Mouse (Mus musculus): ENCODE measurements around the gene Slc8a1. TPM values are rescaled to one million over a fixed set of nuclear protein-coding genes. Genes with fewer than 3 reads are reported as not detected.

The Slc8a1 gene
- polyA plus RNA-seq, 1 experiment from 2014 or later, result 5.1 TPM

DNA sequence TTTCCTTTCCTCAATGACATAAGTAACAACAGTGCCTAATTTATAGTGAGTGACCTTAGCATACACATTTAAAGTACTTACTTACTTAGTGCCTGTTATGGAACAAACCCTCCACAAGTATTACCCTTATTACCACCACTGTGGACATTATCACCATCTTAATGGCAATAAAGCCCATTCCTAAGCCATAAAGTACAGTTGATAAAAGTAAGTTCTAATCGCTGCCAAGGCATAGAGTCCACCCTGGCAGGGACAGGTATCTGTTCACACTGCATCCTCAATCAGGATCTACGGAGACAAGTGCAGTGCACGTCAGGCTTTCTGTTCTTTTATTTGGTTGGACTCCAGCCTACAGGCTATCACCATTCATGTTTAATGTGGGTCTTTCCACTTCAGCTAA lies 187.3 kb downstream of the Slc8a1 start:
- 92% methylated on average over 3 of the region's 3 CpGs for WGBS
- no peaks in the 10 kb centered on the region for H3K36me3 ChIP-seq
- H3K4me2 ChIP-seq (replicated peaks), result no peak overlapping the region
- H3K27me3 ChIP-seq, result no peaks in the 10 kb centered on the region
- no peak overlapping the region for H3K9ac ChIP-seq (replicated peaks)
- no peak for ATAC-seq (ENCODE audit: low FRiP score, low read depth)
- no peak overlapping the region for H3K27ac ChIP-seq (replicated peaks)
- no peaks in the 10 kb centered on the region for H3K9me3 ChIP-seq
- H3K4me3 ChIP-seq, result no peak overlapping the region
- no peaks in the 10 kb centered on the region for H3K4me1 ChIP-seq

DNA sequence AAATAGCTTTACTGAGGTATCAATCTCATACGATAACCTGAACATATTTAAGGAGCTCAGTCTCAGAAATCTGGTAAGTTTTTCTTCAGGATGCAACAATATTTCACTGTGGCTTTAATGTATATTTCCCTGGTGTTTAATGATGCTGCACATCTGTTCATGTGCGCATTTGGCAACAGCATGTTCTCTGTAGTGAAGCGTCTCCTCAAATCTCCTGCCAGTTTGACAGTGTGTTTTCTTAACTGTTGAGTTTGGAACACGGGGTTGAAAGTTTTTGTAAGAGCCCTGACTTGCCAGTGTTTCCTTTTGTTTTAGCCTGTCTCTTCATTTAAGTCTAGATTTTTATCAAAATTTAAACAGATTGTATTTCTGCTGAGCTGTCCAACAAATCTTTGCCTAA lies 190.2 kb downstream of the Slc8a1 start:
- Histone ChIP-seq H3K4me2 (replicated peaks) (no peak overlapping the region), H3K36me3 (no peaks in the 10 kb centered on the region), H3K4me3 (no peak overlapping the region), H3K27me3 (no peaks in the 10 kb centered on the region), H3K9me3 (no peaks in the 10 kb centered on the region), H3K9ac (replicated peaks) (no peak overlapping the region), H3K4me1 (no peaks in the 10 kb centered on the region), H3K27ac (replicated peaks) (no peak overlapping the region)
- WGBS, result 89% methylated on average over 4 of the region's 4 CpGs
- ATAC-seq (ENCODE audit: low FRiP score, low read depth), result no peak

DNA sequence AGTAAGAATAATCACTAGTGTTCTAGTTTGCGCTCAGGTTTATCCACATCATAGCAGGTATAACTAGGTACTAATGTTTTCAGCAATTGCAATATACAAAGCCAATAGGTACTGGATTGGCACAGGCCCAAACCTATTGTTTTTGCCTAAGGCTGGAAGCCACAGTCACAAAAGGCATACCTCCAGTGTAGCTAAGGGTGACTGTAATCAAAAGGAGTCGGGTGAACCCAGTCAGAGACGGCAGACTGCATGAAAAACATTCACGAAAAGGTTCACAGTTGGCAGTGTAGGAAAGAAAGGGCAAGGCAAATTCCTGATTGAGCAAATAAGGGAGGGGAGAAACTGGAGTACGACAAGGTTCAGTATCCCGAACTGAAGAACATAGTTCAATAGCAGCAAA lies 191.7 kb downstream of the Slc8a1 start:
- Histone ChIP-seq H3K9me3 (no peaks in the 10 kb centered on the region), H3K27ac (replicated peaks) (no peak overlapping the region), H3K9ac (replicated peaks) (no peak overlapping the region), H3K4me2 (replicated peaks) (no peak overlapping the region), H3K4me1 (0 out of 2 replicates have a peak, but pooled peaks cover 5% of the 10 kb centered on the region), H3K4me3 (no peak overlapping the region), H3K36me3 (no peaks in the 10 kb centered on the region), H3K27me3 (no peaks in the 10 kb centered on the region)
- no peak for ATAC-seq (ENCODE audit: low FRiP score, low read depth)
- WGBS, result 75% methylated on average over 6 of the region's 6 CpGs

DNA sequence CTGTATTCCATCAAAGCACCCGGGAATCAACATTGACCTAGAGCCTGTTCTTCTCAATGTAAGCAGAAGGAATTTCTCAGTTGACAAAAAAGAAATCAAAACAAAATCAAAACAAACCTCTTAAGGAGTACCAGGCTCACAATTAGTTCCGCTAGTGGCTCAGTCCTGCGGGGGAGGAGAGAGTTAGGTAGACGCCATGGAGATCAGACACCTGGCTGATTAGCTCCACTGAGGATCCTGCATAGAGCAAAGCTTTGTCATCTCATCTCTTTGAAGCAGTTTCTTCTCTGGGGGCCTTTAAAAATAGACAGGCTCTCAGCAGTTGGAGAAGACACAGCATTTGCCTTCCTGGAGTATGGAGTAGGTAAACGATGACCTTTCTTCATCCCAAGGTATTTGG lies 192.2 kb downstream of the Slc8a1 start:
- H3K4me1 ChIP-seq, result 0 out of 2 replicates have a peak, but pooled peaks cover 5% of the 10 kb centered on the region
- no peak overlapping the region for H3K27ac ChIP-seq (replicated peaks)
- H3K27me3 ChIP-seq, result no peaks in the 10 kb centered on the region
- no peak overlapping the region for H3K4me3 ChIP-seq
- ATAC-seq (ENCODE audit: low FRiP score, low read depth), result no peak
- H3K36me3 ChIP-seq, result no peaks in the 10 kb centered on the region
- H3K4me2 ChIP-seq (replicated peaks), result no peak overlapping the region
- H3K9me3 ChIP-seq, result no peaks in the 10 kb centered on the region
- no peak overlapping the region for H3K9ac ChIP-seq (replicated peaks)
- 88% methylated on average over 5 of the region's 5 CpGs for WGBS

DNA sequence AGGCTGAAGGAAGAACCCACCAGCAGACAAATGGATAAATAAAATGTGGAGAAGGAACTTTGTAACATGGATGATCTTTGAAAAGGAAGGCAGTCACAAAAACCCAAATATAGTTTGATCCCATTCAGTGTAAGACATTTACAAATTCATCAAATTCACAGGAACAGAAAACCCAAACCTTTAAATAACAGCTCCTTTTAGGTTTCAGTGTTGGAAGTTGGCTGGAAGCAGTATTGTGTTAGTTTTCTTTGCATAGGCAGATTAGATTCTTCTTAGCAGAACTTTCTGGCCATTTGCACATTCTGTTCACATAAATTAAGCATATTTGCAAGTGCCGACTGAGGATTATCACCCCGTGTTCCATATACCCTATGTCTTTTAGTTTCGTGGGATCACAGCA lies 193.3 kb downstream of the Slc8a1 start:
- Histone ChIP-seq H3K36me3 (no peaks in the 10 kb centered on the region), H3K4me3 (no peak overlapping the region), H3K27ac (replicated peaks) (no peak overlapping the region), H3K9me3 (no peaks in the 10 kb centered on the region), H3K4me1 (0 out of 2 replicates have a peak, but pooled peaks cover 5% of the 10 kb centered on the region), H3K9ac (replicated peaks) (no peak overlapping the region), H3K27me3 (no peaks in the 10 kb centered on the region), H3K4me2 (replicated peaks) (no peak overlapping the region)
- 84% methylated on average over 3 of the region's 3 CpGs for WGBS
- no peak for ATAC-seq (ENCODE audit: low FRiP score, low read depth)

DNA sequence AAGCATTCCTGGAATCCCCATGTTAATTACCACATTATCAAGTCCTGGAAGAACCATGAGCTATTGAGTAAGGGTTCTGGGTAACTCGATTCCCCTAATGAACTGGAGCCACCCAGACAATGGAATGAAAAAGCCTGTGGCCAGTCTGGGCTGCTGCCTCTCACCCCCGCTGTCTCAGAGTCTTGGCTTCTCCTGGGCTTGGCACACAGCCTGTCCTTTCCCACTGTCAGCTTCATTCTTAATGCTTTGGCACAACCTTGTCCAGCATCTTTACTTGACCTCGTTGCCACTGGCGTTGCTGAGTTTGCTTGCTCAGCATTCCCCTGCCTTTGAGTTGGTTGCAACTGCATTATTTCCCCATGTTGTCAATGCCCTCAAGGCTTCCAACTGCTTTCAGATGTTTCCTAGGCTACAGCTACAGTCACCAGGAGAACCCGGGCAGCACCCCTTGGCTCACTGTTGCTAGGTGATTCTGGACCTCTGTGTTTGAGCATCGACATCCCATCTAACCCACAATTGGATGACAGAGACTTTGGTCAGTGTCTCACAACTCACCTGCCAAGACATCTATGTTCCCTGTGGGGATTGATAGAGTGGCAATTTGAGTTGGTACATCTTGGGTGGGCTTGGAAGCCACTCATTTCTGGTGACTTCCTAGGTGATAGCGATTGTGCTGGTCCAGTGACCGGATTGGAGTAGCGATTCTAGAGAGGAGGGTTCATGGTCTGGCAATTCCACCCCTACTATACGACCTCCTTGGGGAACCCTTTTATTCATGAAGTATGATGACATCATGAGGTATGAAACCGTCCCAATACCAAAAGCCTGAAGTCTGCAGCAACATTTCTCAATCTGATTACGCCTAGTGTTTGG lies 195.6 kb downstream of the Slc8a1 start:
- Histone ChIP-seq H3K9ac (replicated peaks) (no peak overlapping the region), H3K4me1 (0 out of 2 replicates have a peak, but pooled peaks cover 5% of the 10 kb centered on the region), H3K4me3 (no peak overlapping the region), H3K27me3 (0 out of 2 replicates have a peak, but pooled peaks cover 12% of the 10 kb centered on the region), H3K36me3 (no peaks in the 10 kb centered on the region), H3K9me3 (no peaks in the 10 kb centered on the region), H3K4me2 (replicated peaks) (no peak overlapping the region), H3K27ac (replicated peaks) (no peak overlapping the region)
- WGBS, result 76% methylated on average over 12 of the region's 12 CpGs
- ATAC-seq (ENCODE audit: low FRiP score, low read depth), result no peak

DNA sequence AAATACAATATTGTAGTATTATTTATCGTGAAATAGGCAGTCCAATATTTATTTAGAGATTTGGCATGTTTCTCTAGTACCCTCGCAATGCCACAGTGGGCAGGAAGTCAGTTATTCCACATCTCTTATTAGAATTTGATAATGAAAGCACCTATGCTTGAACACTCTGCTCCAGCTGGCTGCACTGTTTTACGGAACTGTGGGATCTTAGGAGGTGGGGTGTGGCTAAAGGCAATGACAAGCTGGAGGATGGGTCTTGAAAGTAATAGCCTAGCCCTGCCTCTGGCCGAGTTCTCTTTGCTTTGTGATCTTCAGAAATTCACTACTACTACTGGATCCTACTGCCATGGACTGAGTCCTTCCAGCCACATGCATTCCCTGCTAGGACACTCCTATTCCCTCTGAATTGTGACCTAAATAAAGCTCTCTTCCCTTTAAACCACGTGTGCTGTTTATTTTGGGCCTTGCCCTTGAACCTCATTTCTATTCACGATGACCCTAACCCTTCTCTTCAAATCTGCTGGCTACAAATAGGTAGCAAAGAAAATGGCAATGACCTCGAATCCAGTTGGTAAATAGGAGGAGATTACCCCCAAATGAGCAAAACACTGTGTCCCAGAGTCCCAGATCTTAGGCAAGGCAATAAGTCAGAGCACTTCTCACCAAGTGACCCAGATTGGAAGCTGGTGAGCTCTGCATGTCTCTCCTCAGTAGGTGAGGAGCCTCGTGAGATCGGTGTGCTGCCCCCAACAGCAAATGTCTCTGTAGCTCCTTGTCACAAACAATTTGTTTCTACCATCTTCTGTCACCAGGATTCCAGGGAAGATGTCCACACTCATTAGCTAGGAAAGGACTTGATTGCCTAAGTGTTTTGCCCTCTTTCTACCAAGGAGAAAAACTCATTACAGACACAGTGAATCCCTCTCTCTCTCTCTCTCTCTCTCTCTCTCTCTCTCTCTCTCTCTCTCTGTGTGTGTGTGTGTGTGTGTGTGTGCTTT lies 199.7 kb downstream of the Slc8a1 start:
- Histone ChIP-seq H3K9me3 (no peaks in the 10 kb centered on the region), H3K4me2 (replicated peaks) (no peak overlapping the region), H3K36me3 (no peaks in the 10 kb centered on the region), H3K4me3 (no peak overlapping the region), H3K27ac (replicated peaks) (no peak overlapping the region), H3K9ac (replicated peaks) (no peak overlapping the region), H3K4me1 (0 out of 2 replicates have a peak, but pooled peaks cover 5% of the 10 kb centered on the region), H3K27me3 (0 out of 2 replicates have a peak, but pooled peaks cover 12% of the 10 kb centered on the region)
- WGBS, result 73% methylated on average over 9 of the region's 9 CpGs
- ATAC-seq (ENCODE audit: low FRiP score, low read depth), result no peak

DNA sequence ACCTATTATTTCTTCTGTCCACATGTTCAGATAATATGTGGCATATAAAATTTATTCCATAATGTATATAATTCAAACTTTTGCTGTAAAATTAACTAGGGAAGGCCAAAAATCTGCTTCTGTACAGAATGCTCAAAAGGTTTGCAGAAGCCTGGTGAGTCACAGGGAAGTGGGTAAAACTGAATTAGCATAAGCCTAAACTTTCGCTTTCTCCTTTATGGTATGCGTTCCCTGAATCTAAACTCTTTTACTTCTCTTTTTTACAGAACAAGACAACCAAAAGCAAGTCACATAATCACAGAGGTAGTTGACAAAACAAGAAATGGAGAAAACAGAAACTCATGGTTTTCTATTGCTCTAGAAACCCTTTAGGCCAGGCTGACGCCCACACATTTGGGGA lies 202.1 kb downstream of the Slc8a1 start:
- Histone ChIP-seq H3K4me3 (no peak overlapping the region), H3K36me3 (no peaks in the 10 kb centered on the region), H3K27me3 (peaks cover 23% of the 10 kb centered on the region), H3K9me3 (no peaks in the 10 kb centered on the region), H3K4me1 (no peaks in the 10 kb centered on the region), H3K4me2 (replicated peaks) (no peak overlapping the region), H3K9ac (replicated peaks) (no peak overlapping the region), H3K27ac (replicated peaks) (no peak overlapping the region)
- 87% methylated on average over 3 of the region's 3 CpGs for WGBS
- no peak for ATAC-seq (ENCODE audit: low FRiP score, low read depth)

DNA sequence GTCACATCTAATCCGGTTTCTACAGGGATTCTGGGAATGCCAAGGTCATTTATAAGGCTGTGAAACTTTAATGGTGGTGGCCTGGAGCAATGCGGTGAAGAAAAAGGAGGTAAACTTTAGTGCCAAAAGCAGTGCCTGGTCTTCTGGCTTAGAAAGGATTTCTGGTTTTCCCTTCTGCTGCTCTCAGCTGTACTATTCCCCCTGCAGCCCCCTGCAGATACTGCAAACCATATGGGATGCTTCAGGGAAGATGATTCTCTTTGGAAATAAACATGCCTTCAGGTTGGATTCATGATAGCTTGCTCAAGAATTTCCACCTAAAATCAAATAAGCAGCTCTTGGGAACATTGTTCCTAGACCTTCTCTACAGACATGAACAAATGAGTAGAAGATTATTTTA lies 208.3 kb downstream of the Slc8a1 start:
- Histone ChIP-seq H3K4me1 (no peaks in the 10 kb centered on the region), H3K27ac (replicated peaks) (no peak overlapping the region), H3K36me3 (no peaks in the 10 kb centered on the region), H3K4me3 (no peak overlapping the region), H3K27me3 (peaks cover 59% of the 10 kb centered on the region), H3K9me3 (no peaks in the 10 kb centered on the region), H3K4me2 (replicated peaks) (no peak overlapping the region), H3K9ac (replicated peaks) (no peak overlapping the region)
- 77% methylated on average over 2 of the region's 2 CpGs for WGBS
- ATAC-seq (ENCODE audit: low FRiP score, low read depth), result no peak

DNA sequence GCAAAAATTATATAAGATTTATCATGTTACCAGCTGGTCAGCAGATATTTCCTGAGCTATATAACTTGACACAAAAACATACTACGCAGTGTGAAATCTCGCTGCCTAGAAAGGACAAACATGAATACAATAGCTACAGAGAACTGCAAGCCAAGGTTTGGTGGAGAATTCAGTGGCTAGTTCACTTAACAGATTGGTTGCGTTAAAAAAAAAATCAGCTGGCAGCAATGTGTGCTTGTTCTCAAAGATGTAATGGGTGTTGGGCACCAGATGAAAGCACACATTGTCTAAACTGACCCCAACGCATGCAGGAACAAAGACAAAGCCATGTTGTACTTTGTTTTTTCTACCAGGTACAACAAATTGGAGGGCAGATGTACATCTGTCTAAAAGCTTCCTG lies 209.2 kb downstream of the Slc8a1 start:
- peaks cover 65% of the 10 kb centered on the region for H3K27me3 ChIP-seq
- no peak for ATAC-seq (ENCODE audit: low FRiP score, low read depth)
- WGBS, result 85% methylated on average over 4 of the region's 4 CpGs
- H3K9me3 ChIP-seq, result no peaks in the 10 kb centered on the region
- no peaks in the 10 kb centered on the region for H3K36me3 ChIP-seq
- H3K9ac ChIP-seq (replicated peaks), result no peak overlapping the region
- no peak overlapping the region for H3K27ac ChIP-seq (replicated peaks)
- no peak overlapping the region for H3K4me2 ChIP-seq (replicated peaks)
- 0 out of 2 replicates have a peak, but pooled peaks cover 6% of the 10 kb centered on the region for H3K4me1 ChIP-seq
- H3K4me3 ChIP-seq, result no peak overlapping the region

DNA sequence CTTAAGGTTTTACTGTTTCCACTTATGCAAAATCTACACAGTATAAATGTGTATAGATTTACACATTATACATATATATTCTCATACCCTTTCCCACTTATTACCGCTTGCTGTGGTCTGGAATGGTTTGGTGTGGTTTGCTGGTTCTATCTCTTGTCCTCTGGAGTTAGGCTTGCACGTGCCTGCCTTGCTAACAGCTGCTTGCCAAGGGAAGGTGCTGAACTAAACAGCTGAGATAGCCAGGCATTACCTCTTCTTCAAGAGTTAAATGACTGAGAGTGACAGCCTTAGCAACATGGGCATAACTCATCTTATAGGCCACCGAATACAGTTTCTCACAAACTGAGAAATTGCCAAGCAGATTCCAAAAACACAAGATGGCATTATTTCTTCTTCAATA lies 211.7 kb downstream of the Slc8a1 start:
- no peak overlapping the region for H3K27ac ChIP-seq (replicated peaks)
- H3K4me1 ChIP-seq, result peaks cover 6% of the 10 kb centered on the region; the same call in 1 of the 2 replicates
- H3K9me3 ChIP-seq, result no peaks in the 10 kb centered on the region
- ATAC-seq (ENCODE audit: low FRiP score, low read depth), result no peak
- no peaks in the 10 kb centered on the region for H3K36me3 ChIP-seq
- WGBS, result 89% methylated on average over 3 of the region's 3 CpGs
- no peak overlapping the region for H3K9ac ChIP-seq (replicated peaks)
- H3K27me3 ChIP-seq, result peaks cover 64% of the 10 kb centered on the region
- H3K4me3 ChIP-seq, result no peak overlapping the region
- no peak overlapping the region for H3K4me2 ChIP-seq (replicated peaks)

DNA sequence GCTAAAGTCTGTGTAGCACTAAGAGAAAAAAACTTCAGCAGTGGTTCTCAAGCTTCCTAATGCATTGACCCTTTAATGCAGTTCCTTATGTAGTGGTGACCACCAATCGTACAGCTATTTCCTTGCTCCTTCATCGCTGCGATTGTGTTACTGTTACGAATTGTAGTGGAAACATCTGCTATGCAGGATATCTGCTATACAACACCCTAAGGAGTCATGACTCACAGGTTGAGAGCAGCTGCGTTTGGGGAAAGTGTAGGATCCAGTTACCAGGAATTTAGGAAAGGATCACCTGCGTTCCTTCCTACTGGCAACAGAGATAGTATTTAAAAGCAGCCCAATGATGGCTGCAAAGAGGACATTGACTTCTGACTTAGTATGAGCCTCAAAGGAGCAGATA lies 213.4 kb downstream of the Slc8a1 start:
- Histone ChIP-seq H3K4me3 (no peak overlapping the region), H3K27me3 (peaks cover 62% of the 10 kb centered on the region), H3K36me3 (no peaks in the 10 kb centered on the region), H3K4me1 (peaks cover 6% of the 10 kb centered on the region; the same call in 1 of the 2 replicates), H3K4me2 (replicated peaks) (no peak overlapping the region), H3K27ac (replicated peaks) (no peak overlapping the region), H3K9me3 (no peaks in the 10 kb centered on the region), H3K9ac (replicated peaks) (no peak overlapping the region)
- 77% methylated on average over 6 of the region's 6 CpGs for WGBS
- ATAC-seq (ENCODE audit: low FRiP score, low read depth), result no peak

Data from midbrain, embryonic 12.5 days (tissue).